Mouse (Mus musculus) central nervous system, embryonic 11.5 days (tissue): ENCODE results near the gene Baz2b. TPM values are rescaled to one million over a fixed set of nuclear protein-coding genes. Genes with fewer than 3 reads are reported as not detected.

ENCODE experiments used
- polyA plus RNA-seq: library from polyadenylated mRNA; depleted of rRNA; stranded (reverse); fragments of >200 nt; gene quantifications from 2 replicates; pipeline ENCODE4 v1.2.3, GENCODE M21; 2012; rRNA removed

The Baz2b gene
- polyA plus RNA-seq = 70.3 and 89.3 TPM in 2 replicates

GRCm38 (mm10) chr2:60209703-60210651, at the start of gene Baz2b, which contains the start of gene March7:
TSS of gene Baz2b (minus strand) at chr2:60209839.
TSS of gene March7 (plus strand) at chr2:60209887.

DNA sequence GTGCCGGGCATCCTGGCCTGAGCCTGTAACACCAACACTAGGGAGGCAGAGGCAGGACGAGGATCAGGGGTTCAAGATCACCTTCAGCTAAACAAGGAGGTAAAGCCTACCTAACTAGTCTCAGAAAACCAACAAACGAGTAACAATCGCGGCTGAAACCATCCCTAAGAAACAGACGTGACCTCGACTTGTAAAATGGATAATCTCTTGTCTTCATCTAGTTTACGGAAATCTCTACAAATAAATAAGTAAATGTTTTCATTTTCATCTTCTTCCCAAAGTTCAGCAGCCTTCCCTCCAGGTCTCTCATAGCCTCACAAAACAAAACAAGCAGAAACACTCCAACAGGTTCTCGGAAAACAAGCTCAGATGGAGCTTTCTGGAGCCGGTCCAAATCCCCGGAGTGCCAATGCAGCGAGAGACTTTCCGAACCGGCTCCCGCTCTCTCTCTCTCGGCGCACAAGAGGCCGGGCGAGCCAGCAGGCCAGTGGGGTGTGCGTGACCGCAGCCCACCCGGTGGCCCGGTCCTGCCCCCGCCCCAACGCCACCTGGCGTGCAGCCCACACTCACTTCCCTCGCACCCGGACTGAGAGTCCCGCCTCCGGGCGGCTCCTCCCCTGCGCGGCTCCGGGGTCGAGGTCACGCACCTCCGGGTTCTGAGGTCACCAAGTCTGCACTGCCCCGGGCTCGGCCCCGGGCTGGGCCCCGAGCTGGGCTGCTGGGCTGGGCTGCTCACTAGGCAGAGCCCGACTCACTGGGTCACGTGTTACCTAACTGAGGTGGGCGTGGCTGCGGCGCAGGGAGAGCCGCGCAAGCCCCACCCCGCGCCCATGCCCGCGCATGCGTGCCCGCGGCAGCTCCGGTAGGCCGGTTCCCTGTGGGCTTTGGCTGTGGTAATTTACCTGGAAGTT, 327.6 kb downstream of the Baz2b start, which contains the start of gene Wdsub1:
Wdsub1 (minus strand) TSS at position 761 of the 911 bp plus-strand sequence.

Other genes with a start within 250 kb of the Baz2b start
- 40.2 and 71.1 TPM in 2 replicates for gene March7, start within 50 bp of the Baz2b start, polyA plus RNA-seq
- 5.1 and 13.8 TPM in 2 replicates for gene Cd302, start 74.6 kb upstream of the Baz2b start, polyA plus RNA-seq
- gene Ly75, start 173.5 kb upstream of the Baz2b start, polyA plus RNA-seq = 1.5 and 2.6 TPM in 2 replicates